Mouse (Mus musculus) ES-E14 (cell line): ENCODE measurements around the gene Gsto2. TPM values are rescaled to one million over a fixed set of nuclear protein-coding genes. Genes with fewer than 3 reads are reported as not detected.

Experiments used
- DNase-seq: peaks from one replicate; pipeline ENCODE4 v3.0.0-alpha.2; 2013; ENCODE audit warnings: low read depth, low spot score
- H3K27ac ChIP-seq: 2 replicates; pipeline ENCODE4 v1.5.1; 2012; ENCODE audit warnings: low read depth, mild to moderate bottlenecking, low read length, moderate library complexity, mixed read lengths; ENCODE audit not compliant: poor library complexity, insufficient read depth, severe bottlenecking
- H3K36me3 ChIP-seq: 2 replicates; pipeline ENCODE4 v1.6.1; 2012; ENCODE audit warnings: mild to moderate bottlenecking, low read length, moderate library complexity, mixed read lengths; ENCODE audit not compliant: control insufficient read depth, poor library complexity, insufficient read depth, severe bottlenecking
- H3K4me1 ChIP-seq, 2 experiments: fragments of 150-350 bp in 1 of 2; sonication (generic) in 1 of 2; 2 replicates each; pipeline ENCODE4 v1.6.1; 2012; ENCODE audit warnings: low read length in 2 of 2, mild to moderate bottlenecking in 1 of 2, mixed read lengths in 1 of 2; ENCODE audit not compliant: control insufficient read depth in 2 of 2, insufficient read depth in 2 of 2, poor library complexity in 1 of 2
- H3K4me3 ChIP-seq, 2 experiments: fragments of 150-350 bp in 1 of 2; sonication (generic) in 1 of 2; 2 replicates each; pipeline ENCODE4 v1.5.1; 2012; ENCODE audit warnings: low read length in 2 of 2, low read depth in 1 of 2, mild to moderate bottlenecking in 1 of 2, mixed read lengths in 1 of 2; ENCODE audit not compliant: insufficient read depth in 1 of 2, poor library complexity in 1 of 2, severe bottlenecking in 1 of 2
- H3K9ac ChIP-seq: 2 replicates; pipeline ENCODE4 v1.6.1; 2012; ENCODE audit warnings: low read depth, mild to moderate bottlenecking, low read length, mixed read lengths; ENCODE audit not compliant: poor library complexity, insufficient read depth, severe bottlenecking
- H3K9me3 ChIP-seq: fragments of 150-350 bp; sonication (generic); 2 replicates; pipeline ENCODE4 v1.6.1; 2012; ENCODE audit warnings: low read depth, mild to moderate bottlenecking, low read length; ENCODE audit not compliant: control insufficient read depth, insufficient read depth
- CHD2 ChIP-seq: IDR thresholded peaks from 2 replicates; pipeline ENCODE4 v1.6.1; 2014; ENCODE audit warnings: mild to moderate bottlenecking, low read depth, low read length, inconsistent platforms
- HCFC1 ChIP-seq: IDR thresholded peaks from 2 replicates; pipeline ENCODE4 v1.6.1; 2012; ENCODE audit warnings: low read length, inconsistent platforms, borderline replicate concordance; ENCODE audit not compliant: insufficient read depth
- MAFK ChIP-seq: IDR thresholded peaks from 2 replicates; pipeline ENCODE4 v1.6.1; 2014; ENCODE audit warnings: mild to moderate bottlenecking, low read depth, low read length, inconsistent platforms; ENCODE audit not compliant: insufficient read depth
- ZC3H11A ChIP-seq: IDR thresholded peaks from 2 replicates; pipeline ENCODE4 v1.6.1; 2012; ENCODE audit warnings: low read depth, mild to moderate bottlenecking, inconsistent platforms, low read length, borderline replicate concordance
- ZNF384 ChIP-seq: IDR thresholded peaks from 2 replicates; pipeline ENCODE4 v1.6.1; 2012; ENCODE audit warnings: low read depth, low read length, inconsistent platforms
- in situ Hi-C, 2 experiments: fragments of 600-800 bp; cut with MboI; formaldehyde crosslinking; loops; one replicate each; pipeline ENCODE4 v1.15.1; 2025; ENCODE audit warnings: low sequenced_read_pairs in 2 of 2, inconsistent platforms in 1 of 2; ENCODE audit not compliant: unreplicated experiment in 2 of 2
- total RNA-seq: library from RNA; depleted of rRNA; stranded (reverse); fragments of 300-350 nt; gene quantifications from 2 replicates; pipeline ENCODE4 v1.2.3, GENCODE M21; 2012

Gsto2 gene
- total RNA-seq, 1 experiment = 0.71 TPM

- no peak overlapping the region for H3K4me3 ChIP-seq
- no peak overlapping the region for H3K9ac ChIP-seq
- no peak for TF ChIP-seq MAFK
- TF ChIP-seq ZC3H11A = no peak
- no peak for TF ChIP-seq HCFC1
- TF ChIP-seq ZNF384 = no peak
- TF ChIP-seq CHD2 = no peak
- H3K9me3 ChIP-seq = no peaks in the 10 kb centered on the region
- DNase-seq = no peak
- no peak overlapping the region for H3K27ac ChIP-seq
- in situ Hi-C loops = no loop called here
- no peaks in the 10 kb centered on the region for H3K36me3 ChIP-seq
- peaks cover 2 to 11% of the 10 kb centered on the region in 2 experiments; a peak in 2 of 4 replicates for H3K4me1 ChIP-seq
Observed at GRCm38 (mm10) chr19:47905081-47905480, 39.7 kb downstream of the Gsto2 start.

DNA sequence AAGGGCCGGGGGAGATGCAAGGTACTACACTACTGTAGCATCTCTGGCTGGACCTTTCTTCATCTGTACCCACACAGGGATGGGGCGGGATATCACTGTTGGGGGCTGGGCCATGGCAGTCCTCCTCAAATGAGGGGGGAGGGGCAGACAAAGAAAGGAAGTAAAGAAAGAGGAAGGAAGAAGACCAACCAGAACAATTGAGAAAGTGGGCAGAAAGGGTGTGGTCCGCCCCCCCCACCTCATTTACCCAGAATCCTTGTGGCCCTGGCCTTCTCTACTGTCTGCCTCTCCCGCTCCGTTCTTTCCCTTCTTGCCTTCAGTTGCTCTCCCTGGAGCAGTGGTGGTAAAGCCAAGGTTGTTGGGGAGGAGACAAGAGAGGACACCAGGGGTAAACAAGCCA lies 40.3 kb downstream of the Gsto2 start:
- TF ChIP-seq CHD2 = no peak
- no peak for TF ChIP-seq ZNF384
- no peak for TF ChIP-seq ZC3H11A
- TF ChIP-seq MAFK = no peak
- H3K27ac ChIP-seq = no peak overlapping the region
- H3K9ac ChIP-seq = no peak overlapping the region
- no peak overlapping the region for H3K4me3 ChIP-seq
- no peak for DNase-seq
- peaks cover 2 to 12% of the 10 kb centered on the region in 2 experiments; a peak in 2 of 4 replicates for H3K4me1 ChIP-seq
- in situ Hi-C loops = no loop called here
- no peaks in the 10 kb centered on the region for H3K36me3 ChIP-seq
- no peaks in the 10 kb centered on the region for H3K9me3 ChIP-seq

DNA sequence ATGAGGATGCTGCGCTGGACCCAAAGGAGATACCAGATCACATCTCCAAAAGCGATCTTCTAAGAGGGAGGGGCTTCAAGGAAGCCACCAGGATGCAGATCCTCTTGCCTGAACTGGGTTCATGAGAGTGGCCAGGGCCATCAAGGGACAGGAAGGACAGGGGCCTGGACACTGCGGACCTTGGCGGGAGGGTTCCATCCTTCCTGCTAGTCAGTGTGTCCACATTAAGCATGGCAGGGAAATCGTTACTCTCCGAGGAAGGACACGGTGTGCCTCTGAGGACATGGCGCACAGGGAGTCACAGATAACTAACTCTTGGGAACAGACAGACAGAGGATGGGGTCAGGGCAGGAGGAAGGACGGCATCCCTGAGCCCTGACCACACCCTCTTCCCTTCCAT lies 42.3 kb downstream of the Gsto2 start:
- no peaks in the 10 kb centered on the region for H3K9me3 ChIP-seq
- no peak overlapping the region for H3K9ac ChIP-seq
- TF ChIP-seq ZNF384 = no peak
- no peak for TF ChIP-seq HCFC1
- TF ChIP-seq ZC3H11A = no peak
- no peak for TF ChIP-seq MAFK
- TF ChIP-seq CHD2 = no peak
- no peak overlapping the region for H3K27ac ChIP-seq
- no peaks in the 10 kb centered on the region for H3K36me3 ChIP-seq
- DNase-seq = no peak
- in situ Hi-C loops = no loop called here
- peaks cover 2 to 12% of the 10 kb centered on the region in 2 experiments; a peak in 2 of 4 replicates for H3K4me1 ChIP-seq
- no peak overlapping the region for H3K4me3 ChIP-seq

DNA sequence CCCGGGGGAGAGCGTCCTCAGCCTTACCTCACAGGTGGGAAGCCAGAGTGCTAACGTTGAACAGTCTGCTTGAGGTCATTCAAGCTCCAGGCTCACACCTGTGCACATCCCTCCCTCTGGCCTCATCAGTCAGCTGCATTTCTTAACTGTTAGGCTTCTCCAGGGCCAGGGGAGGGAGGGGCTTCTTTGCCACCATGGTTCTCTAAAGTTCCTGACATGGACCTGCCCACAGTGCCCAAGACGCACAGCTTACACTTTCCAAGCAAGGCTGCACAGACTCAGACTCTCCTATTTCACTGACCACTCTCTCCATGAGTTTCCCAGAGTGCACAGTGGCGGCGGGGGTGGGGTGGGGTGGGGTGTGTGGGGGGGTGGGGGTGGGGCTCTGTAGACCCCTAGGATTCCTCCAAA lies 43.6 kb downstream of the Gsto2 start:
- in situ Hi-C loops = no loop called here
- no peak overlapping the region for H3K4me3 ChIP-seq
- H3K4me1 ChIP-seq = peaks cover 2 to 12% of the 10 kb centered on the region in 2 experiments; a peak in 2 of 4 replicates
- DNase-seq = no peak
- TF ChIP-seq MAFK = no peak
- no peak for TF ChIP-seq ZC3H11A
- no peak for TF ChIP-seq CHD2
- no peak for TF ChIP-seq ZNF384
- no peak for TF ChIP-seq HCFC1
- no peaks in the 10 kb centered on the region for H3K36me3 ChIP-seq
- H3K27ac ChIP-seq = no peak overlapping the region
- H3K9me3 ChIP-seq = no peaks in the 10 kb centered on the region
- H3K9ac ChIP-seq = no peak overlapping the region
